Mouse (Mus musculus) retina, adult 2 months (tissue): Measurements from ENCODE around the gene Usp17le.
"Not testable (repeated sequence)": the region's sequence is repeated elsewhere in the genome, so short reads cannot be mapped to it uniquely, and the experiment has no call there.

Experiments
- DNase-seq: peaks from one replicate; pipeline ENCODE4 v3.0.0-alpha.2; 2012; ENCODE audit warnings: low read depth, low spot score

Gene Usp17le

GRCm38 (mm10) chr7:104777370-104777769 lies at the start of gene Usp17le:
Gene Usp17le, minus strand, starts transcription at chr7:104777470.
- not testable (repeated sequence) for DNase-seq

GRCm38 (mm10) chr7:104810335-104810734 lies 33.1 kb upstream of the Usp17le start:
- not testable (repeated sequence) for DNase-seq

DNA sequence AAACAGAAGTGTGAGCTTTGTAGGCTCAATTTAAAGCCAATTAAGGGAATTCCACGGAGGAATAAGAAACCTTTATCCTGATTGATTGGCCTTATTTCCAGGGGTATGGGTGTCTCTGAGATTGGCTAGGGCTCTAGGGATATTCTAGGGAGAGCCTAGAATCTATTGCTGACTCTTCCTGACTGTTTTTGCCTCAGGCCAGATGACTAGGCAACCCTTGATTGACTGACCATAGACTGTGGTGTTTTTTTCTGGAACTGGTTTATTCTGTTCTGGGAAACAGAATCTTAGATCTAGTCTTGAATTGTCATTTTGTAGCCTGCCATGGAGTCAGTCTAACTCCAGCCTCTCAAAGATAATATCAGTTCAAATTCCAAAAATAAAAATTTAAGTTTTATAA lies 13.5 kb upstream of the Usp17le start:
- no peak for DNase-seq
